Mouse (Mus musculus): ENCODE data around the gene Ptprq. TPM values are rescaled to one million over a fixed set of nuclear protein-coding genes. Genes with fewer than 3 reads are reported as not detected.

Ptprq gene
- polyA plus RNA-seq, 1 experiment from 2014 or later, result not detected

GRCm38 (mm10) chr10:107492867-107493579 lies 226.8 kb downstream of the Ptprq start:
- H3K27ac ChIP-seq (ENCODE audit: low read depth, low read length), result no peak overlapping the region

GRCm38 (mm10) chr10:107488654-107489315 lies 231.1 kb downstream of the Ptprq start:
- no peaks in the 10 kb centered on the region for H3K4me1 ChIP-seq (replicated peaks; ENCODE audit: control insufficient read depth, insufficient read depth, low read length)
- no peak for DNase-seq (ENCODE audit: low spot score)
- no peak overlapping the region for H3K9ac ChIP-seq (ENCODE audit: low read depth, low read length)
- H3K36me3 ChIP-seq (ENCODE audit: control insufficient read depth, insufficient read depth, low read length), result no peaks in the 10 kb centered on the region
- no peaks in the 10 kb centered on the region for H3K27me3 ChIP-seq (replicated peaks; ENCODE audit: control insufficient read depth, insufficient read depth, low read length)
- no peak overlapping the region for H3K27ac ChIP-seq (ENCODE audit: low read depth, low read length)
- 34% methylated on average over 12 of the region's 12 CpGs for WGBS
- H3K9me3 ChIP-seq (ENCODE audit: control insufficient read depth, low read length), result no peaks in the 10 kb centered on the region
- ATAC-seq (replicated peaks; ENCODE audit: low FRiP score), result no peak
- no peak overlapping the region for H3K4me3 ChIP-seq (ENCODE audit: low read depth, low read length)
- H3K4me2 ChIP-seq, result no peak overlapping the region

More at GRCm38 (mm10) chr10:107492867-107493579, 226.8 kb downstream of the Ptprq start:
- DNase-seq (ENCODE audit: low spot score) (no peak), ATAC-seq (replicated peaks; ENCODE audit: low FRiP score) (no peak)
- Histone ChIP-seq H3K27me3 (replicated peaks; ENCODE audit: control insufficient read depth, insufficient read depth, low read length) (no peaks in the 10 kb centered on the region), H3K36me3 (ENCODE audit: control insufficient read depth, insufficient read depth, low read length) (no peaks in the 10 kb centered on the region), H3K9ac (ENCODE audit: low read depth, low read length) (no peak overlapping the region), H3K4me3 (ENCODE audit: low read depth, low read length) (peak overlapping the region; percentile 21; the same call in 1 of the 2 replicates), H3K4me1 (replicated peaks; ENCODE audit: control insufficient read depth, insufficient read depth, low read length) (no peaks in the 10 kb centered on the region), H3K4me2 (peak overlapping the region; percentile 41), H3K9me3 (ENCODE audit: control insufficient read depth, low read length) (no peaks in the 10 kb centered on the region)
- 40% methylated on average over 18 of the region's 18 CpGs for WGBS

GRCm38 (mm10) chr10:107486770-107487169 lies 233.1 kb downstream of the Ptprq start:
- DNase-seq (ENCODE audit: low spot score) (no peak), ATAC-seq (replicated peaks; ENCODE audit: low FRiP score) (no peak)
- Histone ChIP-seq H3K27me3 (replicated peaks; ENCODE audit: control insufficient read depth, insufficient read depth, low read length) (no peaks in the 10 kb centered on the region), H3K36me3 (ENCODE audit: control insufficient read depth, insufficient read depth, low read length) (no peaks in the 10 kb centered on the region), H3K4me2 (no peak overlapping the region), H3K4me1 (replicated peaks; ENCODE audit: control insufficient read depth, insufficient read depth, low read length) (no peaks in the 10 kb centered on the region), H3K27ac (ENCODE audit: low read depth, low read length) (no peak overlapping the region), H3K4me3 (ENCODE audit: low read depth, low read length) (no peak overlapping the region), H3K9ac (ENCODE audit: low read depth, low read length) (no peak overlapping the region), H3K9me3 (ENCODE audit: control insufficient read depth, low read length) (no peaks in the 10 kb centered on the region)
- 73% methylated on average over 12 of the region's 12 CpGs for WGBS

GRCm38 (mm10) chr10:107485870-107486269 lies 234.0 kb downstream of the Ptprq start, which contains the start of gene Myf5:
Myf5 (minus strand) TSS chr10:107486134.
- Histone ChIP-seq H3K4me1 (replicated peaks; ENCODE audit: control insufficient read depth, insufficient read depth, low read length) (no peaks in the 10 kb centered on the region), H3K9me3 (ENCODE audit: control insufficient read depth, low read length) (no peaks in the 10 kb centered on the region), H3K4me3 (ENCODE audit: low read depth, low read length) (no peak within 1 kb of the TSS), H3K36me3 (ENCODE audit: control insufficient read depth, insufficient read depth, low read length) (no peaks in the 10 kb centered on the region), H3K27ac (ENCODE audit: low read depth, low read length) (no peak within 1 kb of the TSS), H3K4me2 (no peak within 1 kb of the TSS), H3K27me3 (replicated peaks; ENCODE audit: control insufficient read depth, insufficient read depth, low read length) (no peaks in the 10 kb centered on the region), H3K9ac (ENCODE audit: low read depth, low read length) (no peak within 1 kb of the TSS)
- 57% methylated on average over 8 of the region's 8 CpGs for WGBS
- ATAC-seq (replicated peaks; ENCODE audit: low FRiP score) (no peak), DNase-seq (ENCODE audit: low spot score) (no peak)

GRCm38 (mm10) chr10:107484050-107484449 lies 235.8 kb downstream of the Ptprq start:
- 58% methylated on average over 10 of the region's 10 CpGs for WGBS
- no peaks in the 10 kb centered on the region for H3K4me1 ChIP-seq (replicated peaks; ENCODE audit: control insufficient read depth, insufficient read depth, low read length)
- no peak overlapping the region for H3K27ac ChIP-seq (ENCODE audit: low read depth, low read length)
- ATAC-seq (replicated peaks; ENCODE audit: low FRiP score), result 0 out of 2 replicates have a peak, but pooled peaks have one; percentile 20
- no peak overlapping the region for H3K4me3 ChIP-seq (ENCODE audit: low read depth, low read length)
- H3K9ac ChIP-seq (ENCODE audit: low read depth, low read length), result no peak overlapping the region
- DNase-seq (ENCODE audit: low spot score), result no peak
- no peaks in the 10 kb centered on the region for H3K9me3 ChIP-seq (ENCODE audit: control insufficient read depth, low read length)
- H3K4me2 ChIP-seq, result no peak overlapping the region
- H3K27me3 ChIP-seq (replicated peaks; ENCODE audit: control insufficient read depth, insufficient read depth, low read length), result no peaks in the 10 kb centered on the region
- H3K36me3 ChIP-seq (ENCODE audit: control insufficient read depth, insufficient read depth, low read length), result no peaks in the 10 kb centered on the region

GRCm38 (mm10) chr10:107473497-107473896 lies 246.4 kb downstream of the Ptprq start:
- DNase-seq (ENCODE audit: low spot score) (no peak), ATAC-seq (replicated peaks; ENCODE audit: low FRiP score) (no peak)
- H3K4me3 ChIP-seq (ENCODE audit: low read depth, low read length), result no peak overlapping the region
- no peak overlapping the region for H3K4me2 ChIP-seq
- H3K27ac ChIP-seq (ENCODE audit: low read depth, low read length), result no peak overlapping the region
- H3K27me3 ChIP-seq (replicated peaks; ENCODE audit: control insufficient read depth, insufficient read depth, low read length), result no peaks in the 10 kb centered on the region
- no peaks in the 10 kb centered on the region for H3K4me1 ChIP-seq (replicated peaks; ENCODE audit: control insufficient read depth, insufficient read depth, low read length)
- no peaks in the 10 kb centered on the region for H3K36me3 ChIP-seq (ENCODE audit: control insufficient read depth, insufficient read depth, low read length)
- no peak overlapping the region for H3K9ac ChIP-seq (ENCODE audit: low read depth, low read length)
- no peaks in the 10 kb centered on the region for H3K9me3 ChIP-seq (ENCODE audit: control insufficient read depth, low read length)
- 57% methylated on average over 2 of the region's 2 CpGs for WGBS

GRCm38 (mm10) chr10:107471712-107472111 lies 248.1 kb downstream of the Ptprq start:
- Histone ChIP-seq H3K4me3 (ENCODE audit: low read depth, low read length) (no peak overlapping the region), H3K27me3 (replicated peaks; ENCODE audit: control insufficient read depth, insufficient read depth, low read length) (no peaks in the 10 kb centered on the region), H3K36me3 (ENCODE audit: control insufficient read depth, insufficient read depth, low read length) (no peaks in the 10 kb centered on the region), H3K9me3 (ENCODE audit: control insufficient read depth, low read length) (no peaks in the 10 kb centered on the region), H3K4me1 (replicated peaks; ENCODE audit: control insufficient read depth, insufficient read depth, low read length) (no peaks in the 10 kb centered on the region), H3K9ac (ENCODE audit: low read depth, low read length) (no peak overlapping the region), H3K4me2 (no peak overlapping the region), H3K27ac (ENCODE audit: low read depth, low read length) (no peak overlapping the region)
- WGBS, result 77% methylated on average over 5 of the region's 5 CpGs
- no peak for ATAC-seq (replicated peaks; ENCODE audit: low FRiP score)
- no peak for DNase-seq (ENCODE audit: low spot score)

GRCm38 (mm10) chr10:107467819-107468218 lies 252.0 kb downstream of the Ptprq start:
- Histone ChIP-seq H3K4me2 (no peak overlapping the region), H3K9me3 (ENCODE audit: control insufficient read depth, low read length) (no peaks in the 10 kb centered on the region), H3K4me3 (ENCODE audit: low read depth, low read length) (no peak overlapping the region), H3K4me1 (replicated peaks; ENCODE audit: control insufficient read depth, insufficient read depth, low read length) (no peaks in the 10 kb centered on the region), H3K27ac (ENCODE audit: low read depth, low read length) (no peak overlapping the region), H3K9ac (ENCODE audit: low read depth, low read length) (no peak overlapping the region), H3K36me3 (ENCODE audit: control insufficient read depth, insufficient read depth, low read length) (no peaks in the 10 kb centered on the region), H3K27me3 (replicated peaks; ENCODE audit: control insufficient read depth, insufficient read depth, low read length) (no peaks in the 10 kb centered on the region)
- DNase-seq (ENCODE audit: low spot score), result no peak
- 78% methylated on average over 7 of the region's 7 CpGs for WGBS
- ATAC-seq (replicated peaks; ENCODE audit: low FRiP score), result no peak
